Mouse (Mus musculus) megakaryocyte, adult 5-6 weeks (primary cell): ENCODE results near the gene Mroh8. TPM values are rescaled to one million over a fixed set of nuclear protein-coding genes. Genes with fewer than 3 reads are reported as not detected.

Experiments
- ATAC-seq: 2 replicates; pipeline ENCODE4 v1.8.0; 2016; ENCODE audit warnings: mild to moderate bottlenecking, inconsistent platforms; ENCODE audit not compliant: poor library complexity, severe bottlenecking
- total RNA-seq, 2 experiments: library from RNA; stranded (forward) in 1 of 2; stranded (reverse) in 1 of 2; fragments of 153-499, 151-499 nt in 1 of 2; fragments of 221-1000, 200-1000 nt in 1 of 2; gene quantifications; 2 replicates each; pipeline versions ENCODE4 v1.2.3 to v1.2.4; 2015 to 2017

The Mroh8 gene
- total RNA-seq (2015): 0.18 and 0.75 TPM in 2 replicates
- total RNA-seq (2017): 0.11 and 0.33 TPM in 2 replicates

DNA sequence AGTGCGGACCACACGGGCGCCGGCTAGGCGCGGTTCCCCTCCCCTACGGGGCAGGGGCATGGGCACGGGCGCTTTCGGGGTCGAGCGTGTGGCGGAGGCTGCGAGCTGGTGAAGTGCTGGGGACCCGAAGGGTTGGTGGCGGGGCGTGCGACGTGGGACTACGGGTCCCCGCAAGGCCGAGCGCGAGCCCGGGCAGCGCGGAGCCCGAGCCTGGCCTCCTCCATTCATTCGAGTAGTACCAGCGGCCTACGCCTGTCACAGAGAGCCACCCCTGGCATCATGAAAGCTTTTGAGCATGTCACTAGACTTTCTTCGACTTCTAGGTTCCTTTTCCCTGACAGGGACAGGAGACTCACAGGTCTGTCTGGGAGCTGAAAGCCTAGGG, at the start of gene Mroh8:
Gene Mroh8 (minus strand): TSS at position 134 of the 385 bp plus-strand sequence.
- no peak for ATAC-seq

DNA sequence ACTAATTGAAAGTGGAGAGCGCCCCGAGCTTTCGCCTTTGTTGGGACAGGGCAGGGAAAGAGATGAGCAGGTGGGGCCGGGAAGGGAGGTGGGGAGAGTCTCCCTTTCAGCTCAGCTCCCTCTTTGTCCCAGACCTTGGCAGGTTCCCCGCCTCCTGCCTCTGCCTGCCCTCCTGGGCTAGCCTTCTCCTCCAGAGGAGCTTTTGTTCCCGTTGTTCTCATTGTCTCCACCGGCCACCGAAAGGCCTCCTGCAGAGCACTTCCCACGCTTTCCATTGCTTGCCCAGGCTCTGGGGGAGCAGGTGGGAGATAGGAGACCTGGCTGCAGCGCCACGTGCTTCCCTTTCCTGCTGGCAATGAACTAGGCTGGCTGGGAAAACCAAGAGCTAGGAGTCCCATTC, 49.2 kb upstream of the Mroh8 start:
- no peak for ATAC-seq

DNA sequence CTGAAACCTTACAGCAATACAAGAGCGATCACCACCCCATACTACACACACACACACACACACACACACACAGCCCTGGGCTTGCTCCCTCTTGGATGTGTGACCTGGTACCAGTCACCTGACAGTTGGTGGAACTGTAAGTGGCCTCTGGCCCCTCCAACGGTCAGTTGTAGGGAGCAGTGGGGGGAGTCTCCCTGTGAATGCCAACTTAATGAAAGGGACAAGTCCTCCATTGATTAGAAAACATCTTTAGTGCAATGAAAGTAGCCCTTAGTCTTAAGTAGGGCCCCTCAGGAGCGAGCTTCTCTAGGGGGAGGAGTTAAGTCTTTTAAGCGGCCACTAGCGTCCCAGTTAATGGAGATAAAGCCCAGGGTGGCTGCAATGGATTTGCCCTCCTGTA, 48.8 kb upstream of the Mroh8 start:
- no peak for ATAC-seq

DNA sequence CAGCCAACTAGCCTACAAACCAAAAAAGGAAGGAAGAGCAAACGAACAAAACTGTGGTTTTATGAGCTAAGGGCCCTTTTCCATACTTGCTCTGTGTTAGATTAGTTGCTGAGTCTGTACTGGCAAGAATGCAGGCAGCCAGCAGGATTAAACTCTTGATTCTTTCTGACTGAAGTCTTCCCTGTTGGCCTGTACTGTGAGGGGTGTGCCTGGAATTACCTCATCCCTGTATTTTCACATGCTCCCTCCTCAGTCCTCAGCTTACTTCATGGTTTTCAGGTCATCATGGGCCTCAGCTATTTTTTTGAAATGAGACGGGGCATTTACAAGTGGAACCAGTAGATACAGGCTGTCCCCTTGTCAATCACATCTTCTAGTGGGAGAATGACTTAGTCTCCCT, 45.9 kb upstream of the Mroh8 start:
- ATAC-seq: no peak

DNA sequence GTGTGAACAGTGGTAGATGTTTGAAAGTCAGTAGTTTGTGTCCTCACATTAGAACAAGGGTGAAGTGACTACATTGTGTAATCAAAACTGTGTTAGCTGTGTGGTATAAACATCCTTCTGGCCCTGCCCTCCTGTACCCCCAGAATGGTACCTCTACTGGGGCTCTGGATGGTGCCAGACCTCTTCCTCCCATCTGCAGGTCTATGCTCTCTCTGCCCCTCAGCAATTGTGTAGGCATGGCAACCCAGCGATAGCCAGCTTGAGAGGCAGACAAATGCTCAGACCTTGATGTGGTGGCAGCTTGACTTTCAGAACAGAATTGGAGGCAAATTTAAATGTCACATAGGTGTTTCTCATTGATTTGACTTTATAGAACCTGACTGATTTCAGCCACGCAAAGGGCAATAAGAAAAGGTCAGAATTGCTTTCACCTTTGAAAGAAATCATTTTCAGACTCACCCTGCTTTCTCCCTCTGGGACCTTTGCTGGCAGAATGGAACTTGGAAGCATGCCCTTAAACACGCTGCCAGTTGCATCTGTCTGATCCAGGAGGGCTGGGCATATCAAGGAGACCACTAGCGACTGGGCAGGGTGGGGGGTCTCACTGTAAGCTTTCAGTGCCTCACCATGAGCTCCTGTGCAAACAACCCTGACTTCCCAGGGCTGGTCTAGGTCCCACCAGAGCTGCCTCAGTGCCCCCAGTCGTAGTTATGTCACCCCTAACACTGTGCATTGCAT, 42.8 kb upstream of the Mroh8 start:
- no peak for ATAC-seq

DNA sequence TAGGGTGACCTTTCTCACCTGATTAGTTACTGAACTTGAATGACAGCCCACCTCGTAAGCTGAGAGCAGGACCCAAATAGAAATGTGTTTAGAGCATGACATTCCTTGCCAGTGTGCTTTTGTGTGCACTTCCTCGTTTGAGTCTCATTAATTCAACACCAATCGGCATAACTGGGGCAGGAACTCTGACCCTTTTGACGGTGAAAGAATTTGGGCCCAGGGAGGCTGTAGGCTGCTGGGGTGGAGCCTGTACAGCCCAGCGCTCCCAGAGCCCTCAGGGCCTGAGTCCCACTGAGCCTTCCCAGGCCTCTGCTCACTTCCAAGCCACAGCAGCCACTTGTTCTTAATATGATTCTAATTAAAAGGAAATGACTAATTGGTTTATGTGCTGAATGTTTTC, 41.5 kb upstream of the Mroh8 start:
- no peak for ATAC-seq

DNA sequence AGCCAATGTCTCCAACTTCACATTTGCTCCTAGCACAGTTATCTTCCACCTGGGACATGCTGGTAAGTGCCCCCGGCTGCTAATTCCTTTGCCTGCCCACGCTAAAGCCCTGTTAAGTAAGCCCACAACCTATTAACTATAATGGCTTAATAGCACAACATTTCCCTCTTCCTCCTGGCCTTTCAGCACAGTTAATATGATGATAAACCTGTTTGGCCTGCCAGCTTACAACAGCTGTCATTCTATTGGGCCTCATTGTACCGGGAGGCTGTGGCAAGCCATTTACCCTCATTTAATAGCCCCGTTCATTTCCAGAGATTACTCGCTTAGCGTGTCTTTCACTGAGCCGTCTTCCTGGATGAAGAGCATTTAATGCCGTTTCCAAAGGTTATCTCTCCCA, 40.8 kb upstream of the Mroh8 start:
- ATAC-seq: no peak

DNA sequence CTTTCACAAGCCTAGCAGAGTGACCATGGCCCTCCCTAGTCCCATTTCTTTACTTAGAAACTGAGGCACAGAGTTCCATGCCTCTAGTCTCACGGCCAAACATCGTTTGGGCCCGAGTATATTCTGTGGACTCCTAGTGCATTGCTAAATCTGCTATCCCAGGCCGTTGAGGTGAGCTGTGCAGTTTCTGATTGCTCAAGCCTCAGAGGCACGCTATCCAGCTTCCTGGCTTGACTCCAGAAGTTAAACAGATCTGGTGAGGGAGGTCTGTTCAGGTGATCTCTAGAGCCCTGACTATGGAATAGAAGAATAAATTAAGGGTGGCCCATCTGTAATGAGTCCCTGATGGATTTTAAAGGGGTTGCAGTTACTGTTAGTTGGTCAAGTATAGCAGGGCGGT, 37.9 kb upstream of the Mroh8 start:
- ATAC-seq: no peak

DNA sequence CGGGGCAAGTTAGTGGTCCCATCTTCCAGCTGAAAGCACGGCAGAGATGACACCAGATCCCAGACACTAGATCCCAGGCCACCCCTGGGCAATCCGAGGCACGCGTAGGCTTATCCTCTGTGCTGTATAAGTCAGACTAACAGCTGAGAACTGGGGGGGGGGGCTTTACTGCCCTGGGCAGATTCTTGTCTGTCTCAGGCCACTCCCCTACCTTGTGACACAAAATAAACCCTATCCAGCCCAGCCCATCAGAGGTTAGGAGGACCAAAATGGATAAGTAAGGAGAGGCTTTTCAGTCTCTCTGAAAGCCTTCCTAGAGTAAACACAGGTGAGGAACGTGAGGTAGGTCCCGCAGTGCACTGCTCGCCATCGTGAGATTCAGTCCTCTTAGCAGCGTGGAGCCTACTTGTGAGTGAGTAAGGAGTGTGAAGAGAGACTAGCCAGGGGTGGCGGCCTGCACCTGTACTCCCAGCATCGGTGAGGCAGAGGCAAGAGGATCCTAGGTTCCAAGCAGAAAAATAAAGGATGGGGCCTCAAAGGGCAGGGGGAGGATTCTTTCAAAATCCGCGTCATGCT, 37.1 kb upstream of the Mroh8 start:
- ATAC-seq: no peak

DNA sequence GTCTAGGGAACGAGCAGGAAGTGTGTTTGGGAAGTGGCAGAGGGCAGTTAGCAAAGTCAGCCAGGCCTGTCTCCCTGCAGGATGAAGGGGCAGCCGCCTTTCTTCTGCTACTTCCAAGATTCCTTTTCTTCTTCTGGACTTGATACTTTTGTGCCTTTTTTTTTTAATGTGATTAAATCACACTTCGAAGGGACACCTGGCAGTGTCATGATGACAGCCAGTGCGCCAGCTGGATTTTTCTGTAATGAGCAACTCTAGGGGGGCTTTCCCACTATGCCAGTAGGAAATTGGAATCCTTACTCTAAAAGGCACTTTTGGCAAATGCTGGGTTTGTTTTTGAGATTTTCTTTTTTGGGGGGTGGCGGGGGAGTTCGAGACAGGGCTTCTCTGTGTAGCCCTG, 36.1 kb upstream of the Mroh8 start:
- ATAC-seq: no peak

DNA sequence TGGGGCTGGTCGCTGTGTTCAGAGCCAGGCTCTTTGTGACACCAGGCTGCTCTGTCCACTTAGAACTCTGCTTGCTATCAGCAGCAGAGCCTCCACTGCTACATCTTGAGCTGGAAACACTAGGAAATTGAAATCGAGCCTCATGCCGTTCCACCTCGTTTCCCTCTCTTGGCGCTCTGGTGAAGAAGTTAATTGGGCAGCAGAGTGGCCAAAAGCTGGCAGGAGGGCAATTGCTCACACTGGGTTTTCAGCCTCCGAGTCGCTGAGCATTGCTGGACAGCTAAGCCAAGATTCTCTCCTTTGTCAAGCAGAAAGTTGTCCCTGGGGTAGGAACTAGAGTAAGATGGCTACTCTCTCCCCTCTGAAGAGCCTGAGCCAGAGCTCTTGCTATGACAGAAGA, 35.0 kb upstream of the Mroh8 start:
- ATAC-seq: no peak

DNA sequence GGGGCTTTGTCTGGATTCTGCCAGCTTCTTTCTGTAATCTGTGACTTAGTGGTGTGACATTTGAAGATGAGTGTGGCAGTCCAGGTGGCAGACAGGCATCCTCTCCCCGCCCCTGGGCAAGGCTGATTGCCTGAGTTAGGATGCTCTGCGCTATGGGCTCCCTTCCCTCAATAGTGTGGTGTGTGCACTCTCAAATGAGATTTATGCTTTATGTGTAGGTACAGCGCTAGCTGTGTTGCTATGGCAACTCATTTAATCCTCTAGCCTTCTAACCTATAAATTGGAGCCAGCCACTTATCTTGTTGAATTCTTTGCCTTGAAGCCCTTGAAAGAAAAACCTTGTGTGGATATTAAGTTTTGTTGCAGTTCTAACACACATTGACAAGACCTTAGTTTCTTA, 34.4 kb upstream of the Mroh8 start:
- no peak for ATAC-seq

DNA sequence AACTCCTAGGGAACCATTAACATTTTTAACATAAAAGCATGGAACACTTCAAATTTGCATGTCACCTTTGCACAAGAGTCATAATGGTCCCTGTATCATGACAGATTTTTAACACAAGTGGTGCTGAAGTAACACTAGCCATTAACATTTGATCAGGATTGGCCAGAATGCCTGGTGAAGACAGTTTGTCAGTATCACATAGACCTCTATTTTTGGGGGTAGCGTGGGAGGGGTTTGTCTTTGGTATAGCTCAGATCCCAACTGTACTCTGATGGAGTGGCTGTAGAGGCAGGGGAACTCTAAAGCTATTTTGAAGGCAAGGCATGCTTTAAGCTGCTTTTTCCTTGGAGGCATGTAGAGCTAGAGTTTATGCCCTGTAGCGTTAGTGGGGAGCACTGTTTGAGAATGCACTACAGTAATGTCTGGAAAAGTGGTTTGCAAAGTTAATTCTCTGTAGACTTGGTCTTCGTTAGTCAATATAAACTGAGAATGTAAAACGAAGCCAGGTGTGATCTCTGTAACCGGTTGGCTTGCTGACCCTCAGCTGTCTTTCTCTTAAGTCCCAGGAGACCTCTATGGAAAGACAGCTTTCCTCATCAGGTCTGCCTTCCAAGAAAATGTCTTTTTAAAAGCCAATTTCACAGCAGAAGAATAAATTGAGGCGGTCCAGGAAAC, 31.8 kb upstream of the Mroh8 start:
- no peak for ATAC-seq

DNA sequence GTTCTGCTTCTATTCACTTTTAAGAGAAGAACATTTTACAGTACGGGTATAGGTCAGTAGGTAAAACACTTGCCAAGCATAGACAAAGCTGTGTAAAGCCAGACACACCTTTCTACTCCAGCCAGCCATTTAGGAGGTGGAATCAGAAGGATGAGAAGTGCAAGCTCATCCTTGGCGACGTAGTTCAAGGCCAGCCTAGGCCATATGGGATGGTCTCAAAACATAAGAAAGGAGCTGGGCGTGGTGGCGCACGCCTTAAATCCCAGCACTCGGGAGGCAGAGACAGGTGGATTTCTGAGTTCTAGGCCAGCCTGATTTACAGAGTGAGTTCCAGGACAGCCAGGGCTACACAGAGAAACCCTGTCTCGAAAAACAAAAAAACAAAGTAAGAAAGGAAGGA, 30.3 kb upstream of the Mroh8 start:
- no peak for ATAC-seq

DNA sequence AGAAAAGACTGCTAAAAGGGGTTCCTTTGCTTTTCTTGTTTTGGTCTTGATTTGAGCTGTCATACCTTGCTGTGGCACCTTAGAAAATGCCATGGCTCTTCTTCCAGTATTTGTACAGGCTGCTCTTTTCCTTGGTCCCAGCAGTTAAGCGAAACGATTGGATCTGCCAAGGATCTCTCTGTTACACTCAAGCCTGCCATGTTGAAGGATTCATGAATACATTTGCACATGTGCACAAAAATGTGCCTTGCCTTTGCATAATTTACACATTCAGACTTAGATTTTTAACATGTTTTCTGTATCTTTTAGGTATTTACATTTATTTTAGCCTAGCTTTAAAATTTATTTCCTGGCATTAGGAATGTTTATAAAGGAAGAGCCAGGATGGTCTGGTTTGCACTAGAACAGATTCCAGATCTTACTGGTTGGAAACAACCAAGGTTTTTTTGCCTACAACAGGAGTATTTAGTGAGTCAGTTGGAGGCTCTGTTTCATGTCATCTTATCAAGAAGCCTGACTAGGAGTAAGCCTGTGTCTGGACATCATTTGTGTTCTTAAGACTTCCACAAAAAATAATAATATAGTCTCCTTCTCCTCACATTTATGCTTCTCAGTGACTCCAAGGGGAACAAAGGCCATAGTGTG, 29.0 kb upstream of the Mroh8 start:
- no peak for ATAC-seq

DNA sequence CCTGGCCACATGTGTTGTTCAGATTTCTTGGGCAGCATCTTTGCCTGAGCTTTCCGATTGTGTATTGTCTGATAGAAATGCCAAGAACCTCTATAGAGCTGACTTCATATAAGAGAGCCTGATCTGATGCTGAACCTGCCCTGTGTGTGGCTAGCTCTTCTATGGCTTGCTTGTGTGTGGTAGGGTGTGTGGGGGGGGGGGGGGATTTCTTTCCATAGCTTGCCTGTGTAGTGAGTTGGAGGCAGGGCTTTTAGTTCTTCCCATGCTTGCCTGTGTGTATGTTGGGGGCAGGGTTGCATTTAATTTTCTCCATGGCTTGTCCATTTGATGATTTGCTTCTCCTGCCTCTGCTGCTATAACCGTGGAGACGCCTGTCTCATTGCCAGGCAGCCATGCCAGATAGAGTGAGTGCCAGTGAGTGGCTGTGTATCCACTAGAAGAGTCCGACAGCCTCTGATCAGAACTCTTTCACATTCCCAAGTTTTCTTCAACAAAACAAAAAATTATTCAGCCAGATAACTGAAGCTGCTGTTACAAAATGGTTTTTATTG, 28.4 kb upstream of the Mroh8 start:
- ATAC-seq: no peak

DNA sequence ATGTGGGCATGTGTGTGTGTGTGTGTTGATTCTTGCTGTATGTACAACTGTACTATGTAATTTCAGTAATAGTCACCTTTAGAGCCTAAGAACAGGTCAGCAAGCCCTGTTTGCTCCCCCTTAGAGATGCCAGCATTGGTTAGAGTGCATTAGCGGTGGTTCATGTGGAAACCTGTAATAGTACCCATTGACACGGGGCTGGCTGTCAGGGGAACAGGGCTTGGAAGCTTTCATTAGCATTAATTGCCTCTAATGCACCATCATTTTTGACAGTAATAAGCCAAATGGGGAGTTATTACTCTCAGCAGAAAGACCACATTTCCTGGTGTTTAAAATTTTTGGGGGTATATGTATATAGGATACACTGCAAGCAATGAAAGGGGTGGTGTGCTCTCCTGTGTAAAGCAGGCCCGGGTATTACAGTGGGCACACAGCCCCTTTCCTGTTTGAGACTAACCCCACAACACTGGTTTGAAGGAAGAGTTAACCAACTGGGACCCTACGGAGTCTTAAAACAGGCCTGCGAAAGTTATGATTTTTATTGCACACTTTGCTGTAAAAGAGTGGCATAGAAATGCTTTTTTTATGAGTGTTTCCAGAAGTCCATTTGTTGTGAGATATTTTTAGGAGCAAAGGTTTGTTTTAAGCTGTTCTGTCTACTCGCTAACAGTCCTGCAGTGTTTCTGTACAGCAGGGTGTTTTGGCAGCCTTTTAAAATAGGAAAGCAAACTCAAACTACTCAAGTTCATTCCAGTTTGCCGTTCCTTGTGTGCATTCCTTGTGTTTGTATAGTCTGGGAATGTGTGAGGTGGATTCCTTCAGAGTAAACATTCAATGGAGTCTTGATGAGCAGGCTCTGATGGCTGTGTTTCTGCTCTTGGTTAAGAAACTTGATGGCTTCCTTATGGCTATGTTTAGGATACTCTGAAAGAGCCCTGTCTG, 27.0 kb upstream of the Mroh8 start:
- no peak for ATAC-seq

DNA sequence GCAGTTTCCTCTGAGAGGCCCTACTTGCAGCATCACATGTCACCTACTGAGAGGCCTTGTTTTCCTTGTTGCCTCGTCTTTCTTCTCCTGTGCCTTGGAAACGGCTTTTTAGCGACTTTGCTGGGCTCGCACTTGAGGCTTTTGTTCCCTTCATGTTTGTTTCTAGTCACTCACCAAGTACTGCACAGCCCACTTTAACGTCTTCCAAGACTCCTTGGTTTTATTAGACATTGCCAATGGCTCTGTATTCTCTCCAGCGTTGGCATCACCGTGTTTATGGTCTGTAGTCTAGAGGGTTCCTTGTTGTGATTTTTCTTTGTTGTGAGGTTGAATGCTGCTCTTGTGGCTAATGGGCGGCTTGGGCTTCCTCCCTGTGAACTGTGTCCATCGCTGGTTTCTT, 23.7 kb upstream of the Mroh8 start:
- no peak for ATAC-seq

DNA sequence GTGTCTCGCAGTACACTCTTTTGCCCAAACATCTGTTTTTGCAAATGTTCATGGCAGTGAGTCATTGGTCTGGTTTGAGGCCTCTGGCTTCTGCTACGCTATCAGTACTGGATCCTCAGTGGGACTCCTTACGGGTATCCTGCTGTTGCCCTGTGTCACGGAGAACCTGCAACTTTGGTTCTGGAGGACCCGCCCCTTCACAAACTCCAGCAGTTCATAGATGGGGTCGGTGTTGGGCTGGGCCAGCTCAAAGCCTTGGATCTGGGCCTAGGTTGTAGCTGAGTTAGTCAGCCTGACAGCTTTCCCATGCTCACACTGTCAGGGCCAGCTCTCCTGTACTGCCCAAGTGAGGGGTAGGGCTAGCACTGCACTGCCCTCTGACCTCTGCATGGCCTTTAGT, 20.7 kb upstream of the Mroh8 start:
- no peak for ATAC-seq

DNA sequence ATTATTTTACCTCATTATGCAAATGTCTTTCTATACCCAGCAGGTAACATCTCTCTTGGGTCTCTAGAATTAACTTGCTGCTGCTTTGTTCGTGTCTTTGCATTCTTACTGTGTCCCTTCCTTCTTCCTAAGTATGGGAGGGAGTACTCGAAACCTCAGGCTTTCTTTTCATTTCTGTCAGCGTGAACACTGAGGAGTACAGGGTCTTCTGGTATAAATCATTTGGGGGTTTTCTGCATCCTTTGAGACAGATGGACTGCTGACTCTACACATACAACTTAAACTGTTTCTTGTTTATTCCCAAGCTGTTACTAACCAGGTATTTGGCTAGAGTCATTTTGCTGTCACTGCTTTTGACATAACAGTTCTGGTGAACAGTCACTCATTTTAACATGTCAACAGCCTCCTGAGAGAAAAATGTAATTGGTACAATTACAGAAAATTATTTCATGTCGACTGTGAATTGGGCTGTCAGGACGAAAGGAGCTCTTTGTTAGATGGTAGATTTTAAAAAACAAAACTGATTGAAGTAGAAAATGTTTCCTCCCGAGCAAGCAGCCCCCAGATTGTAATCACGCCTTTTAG, 16.8 kb upstream of the Mroh8 start:
- no peak for ATAC-seq
